Mouse (Mus musculus) spleen, embryonic (tissue): Measurements from ENCODE around the gene Btbd16.

ENCODE experiments used
- CTCF ChIA-PET: fragments of 350-600 bp; sonication (Branson Sonifier 250); formaldehyde crosslinking; loops from one replicate; lab custom pipeline; 2022; lab: Charles Lee

Btbd16 gene

GRCm38 (mm10) chr7:130773914-130774630, at the start of gene Btbd16:
Gene Btbd16 (plus strand): TSS chr7:130774069.
- CTCF ChIA-PET, result interaction anchor here (1.0 kb wide), 1 partner anchor 139 kb away, joined by 3 read pairs; no protein-coding TSS in a partner anchor

GRCm38 (mm10) chr7:130726185-130726584, 47.7 kb upstream of the Btbd16 start:
- CTCF ChIA-PET, result no interaction called here

- CTCF ChIA-PET, result no interaction called here
Observed at GRCm38 (mm10) chr7:130726724-130727422, 47.0 kb upstream of the Btbd16 start.

GRCm38 (mm10) chr7:130727560-130727959, 46.3 kb upstream of the Btbd16 start:
- CTCF ChIA-PET, result no interaction called here

GRCm38 (mm10) chr7:130731792-130732191, 42.1 kb upstream of the Btbd16 start:
- CTCF ChIA-PET, result no interaction called here

GRCm38 (mm10) chr7:130732908-130733307, 41.0 kb upstream of the Btbd16 start:
- CTCF ChIA-PET, result no interaction called here

GRCm38 (mm10) chr7:130733423-130733822, 40.4 kb upstream of the Btbd16 start:
- CTCF ChIA-PET, result no interaction called here

- CTCF ChIA-PET, result no interaction called here
Observed at GRCm38 (mm10) chr7:130734195-130734787, 39.6 kb upstream of the Btbd16 start.

GRCm38 (mm10) chr7:130741099-130741498, 32.8 kb upstream of the Btbd16 start:
- CTCF ChIA-PET, result no interaction called here

GRCm38 (mm10) chr7:130743239-130744025, 30.4 kb upstream of the Btbd16 start:
- CTCF ChIA-PET, result no interaction called here

- CTCF ChIA-PET, result no interaction called here
Observed at GRCm38 (mm10) chr7:130749165-130749564, 24.7 kb upstream of the Btbd16 start.

- CTCF ChIA-PET, result no interaction called here
Observed at GRCm38 (mm10) chr7:130750752-130751490, 22.9 kb upstream of the Btbd16 start.

- CTCF ChIA-PET, result no interaction called here
Observed at GRCm38 (mm10) chr7:130751678-130752077, 22.2 kb upstream of the Btbd16 start.

GRCm38 (mm10) chr7:130754790-130755189, 19.1 kb upstream of the Btbd16 start:
- CTCF ChIA-PET, result interaction anchor here (0.5 kb wide), 1 partner anchor 150 kb away, joined by 13 read pairs; no protein-coding TSS in a partner anchor

GRCm38 (mm10) chr7:130756343-130756835, 17.5 kb upstream of the Btbd16 start:
- CTCF ChIA-PET, result no interaction called here

- CTCF ChIA-PET, result no interaction called here
Observed at GRCm38 (mm10) chr7:130757326-130757865, 16.5 kb upstream of the Btbd16 start.

GRCm38 (mm10) chr7:130762071-130762897, 11.6 kb upstream of the Btbd16 start:
- CTCF ChIA-PET, result interaction anchor here (0.6 to 1.1 kb wide), 3 partner anchors 72 to 169 kb away, joined by 3 to 8 read pairs (median 3); no protein-coding TSS in a partner anchor

- CTCF ChIA-PET, result no interaction called here
Observed at GRCm38 (mm10) chr7:130764160-130764559, 9.7 kb upstream of the Btbd16 start.

- CTCF ChIA-PET, result no interaction called here
Observed at GRCm38 (mm10) chr7:130766411-130767170, 7.3 kb upstream of the Btbd16 start.
